Mouse (Mus musculus): ENCODE measurements around the gene Tmem63b.

Tmem63b gene

DNA sequence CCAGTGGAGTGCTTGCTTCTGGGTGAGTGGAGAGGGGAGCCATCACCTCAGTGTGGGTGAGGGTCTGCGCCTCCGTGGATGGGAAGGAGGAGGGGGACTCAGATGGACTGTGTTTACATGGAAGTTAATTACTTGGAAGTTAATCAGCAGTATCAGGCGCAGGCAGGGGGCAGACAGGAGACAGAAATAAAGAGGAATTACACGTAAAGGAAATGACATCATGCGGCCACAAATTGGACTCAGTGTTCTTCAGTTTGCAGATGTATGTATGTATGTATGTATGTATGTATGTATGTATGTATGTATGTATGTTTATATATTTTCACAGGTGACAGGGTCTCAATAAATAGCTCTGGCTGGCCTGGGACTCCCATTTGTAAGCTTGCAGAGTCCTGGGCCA lies 20.1 kb upstream of the Tmem63b start:
- DNase-seq (ENCODE audit: low spot score in 2 of 2) = no peak

DNA sequence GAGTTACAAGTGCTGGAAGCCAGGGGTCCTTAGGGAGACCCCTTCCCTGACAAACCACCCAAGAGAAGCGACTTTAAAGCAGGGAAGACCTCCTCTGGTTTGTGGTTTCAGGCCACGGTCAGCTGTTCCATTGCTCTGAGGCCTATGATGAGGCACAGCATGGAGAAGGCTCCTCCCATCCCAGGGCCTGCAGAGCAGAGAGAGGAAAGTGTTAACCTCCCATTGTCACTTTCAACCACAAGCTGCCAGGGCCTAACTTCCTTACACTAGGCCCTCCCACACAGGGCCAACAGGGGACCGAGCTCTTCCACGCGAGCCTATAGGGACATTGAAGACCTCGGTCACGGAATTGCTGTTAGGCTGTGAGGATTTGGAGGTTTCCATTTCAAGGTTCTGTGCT lies 16.5 kb upstream of the Tmem63b start:
- DNase-seq (ENCODE audit: low spot score in 2 of 2) = no peak

DNA sequence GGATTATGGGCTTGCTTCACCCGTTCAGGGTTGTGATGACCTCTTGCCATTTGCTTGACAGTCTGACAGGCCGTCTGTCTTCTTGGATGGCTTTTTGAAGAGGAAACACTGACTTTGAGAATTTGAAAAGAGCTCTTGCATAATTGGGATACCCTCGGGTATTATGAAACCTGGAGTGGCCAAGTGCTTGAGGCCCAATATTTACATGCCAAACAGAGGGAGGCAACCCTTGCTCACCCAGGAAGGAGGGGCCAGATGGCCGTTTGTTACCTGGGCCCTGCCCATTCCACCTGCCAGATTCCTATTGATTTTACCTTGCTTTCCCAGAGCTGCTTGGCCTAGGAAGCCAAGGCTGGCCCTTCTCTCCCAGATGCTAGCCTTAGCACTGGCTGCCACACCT lies 15.5 kb upstream of the Tmem63b start:
- DNase-seq (ENCODE audit: low spot score in 2 of 2) = no peak

DNA sequence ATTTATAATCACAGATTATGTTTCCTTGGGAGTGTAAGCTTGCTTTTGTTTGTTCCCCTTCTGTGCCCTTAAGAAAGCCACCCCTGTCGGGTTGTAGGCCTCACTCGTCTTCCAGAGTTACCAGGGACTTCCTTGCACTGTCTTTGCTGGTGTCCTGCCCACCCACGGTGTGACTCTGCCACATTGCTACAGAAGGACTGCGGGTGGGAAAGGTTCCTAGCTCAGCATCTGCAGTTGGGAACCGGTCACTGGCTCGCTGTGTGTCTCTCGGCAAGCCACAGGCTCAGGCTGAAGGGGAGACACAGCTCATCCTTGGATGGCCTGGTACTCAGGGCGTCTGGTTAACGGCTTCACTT lies 14.5 kb upstream of the Tmem63b start:
- no peak for DNase-seq (ENCODE audit: low spot score in 2 of 2)

DNA sequence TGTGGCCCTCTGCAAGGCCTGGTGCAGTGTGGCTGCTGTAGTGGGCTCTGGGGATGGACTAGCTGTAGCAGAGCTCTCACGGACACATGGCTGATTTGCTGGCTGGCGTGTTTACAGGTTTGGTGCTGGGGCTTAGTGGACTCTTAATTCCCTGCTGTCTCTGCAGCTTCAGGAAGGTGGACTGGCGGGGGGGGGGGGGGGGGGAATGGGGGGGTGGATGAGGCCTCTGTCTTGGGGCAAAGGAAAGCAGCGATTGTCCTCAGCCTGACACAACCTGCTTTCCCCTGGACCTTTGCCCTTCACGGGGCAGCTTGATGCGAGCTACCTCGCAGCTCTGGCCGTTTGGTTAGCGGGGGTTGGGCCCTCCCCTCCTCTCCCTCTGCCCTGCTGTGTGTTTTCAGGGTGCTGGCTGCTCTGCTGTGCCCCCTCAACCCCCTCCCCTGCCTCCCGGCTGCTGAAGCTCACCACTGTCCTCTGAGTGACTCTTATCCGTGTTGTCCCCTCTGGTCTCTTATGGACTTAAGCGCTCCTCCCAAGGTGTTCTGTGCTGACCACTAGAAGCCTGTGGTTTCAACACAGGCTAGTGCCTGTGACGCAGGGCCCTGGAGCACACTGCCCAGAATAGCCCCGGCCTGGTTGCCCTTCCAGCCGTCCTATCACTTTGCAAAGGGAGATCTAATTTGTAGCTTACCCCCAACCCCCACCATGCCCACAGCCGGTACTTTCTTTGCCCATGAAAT lies 14.0 kb upstream of the Tmem63b start:
- DNase-seq (ENCODE audit: low spot score in 2 of 2) = no peak

DNA sequence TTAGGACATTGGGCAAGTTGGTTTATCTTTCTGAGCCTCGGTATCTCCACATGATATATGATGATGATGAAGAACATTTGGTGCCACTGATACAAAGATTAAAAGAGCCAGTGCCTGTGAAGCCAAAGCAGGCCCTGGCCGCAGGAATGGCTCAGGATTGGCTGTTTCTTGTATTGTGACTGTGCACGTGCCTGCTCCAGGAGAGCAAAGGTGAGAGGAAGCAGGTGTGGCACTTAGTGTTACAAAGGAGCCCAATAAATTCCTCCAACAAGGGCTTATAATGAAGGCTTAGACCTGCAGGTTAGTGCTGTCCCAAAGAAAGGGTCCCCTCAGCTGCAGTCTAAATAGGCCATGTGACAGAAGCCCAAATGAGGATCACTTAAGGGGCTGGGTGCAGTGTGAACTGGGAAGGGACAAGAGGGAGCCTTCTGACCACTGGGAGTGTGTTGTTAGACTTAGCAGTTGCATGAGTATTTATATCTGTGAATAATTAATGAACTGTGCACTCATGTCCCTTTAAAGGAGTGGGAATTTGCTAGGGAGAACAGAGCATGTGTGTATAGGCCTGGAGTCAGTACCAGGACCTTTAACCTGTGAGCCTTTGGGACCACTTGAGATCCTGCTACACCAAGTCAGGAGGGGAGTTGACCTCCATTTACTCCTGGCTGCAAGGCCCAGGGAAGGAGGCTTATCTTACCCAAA lies 12.5 kb upstream of the Tmem63b start:
- DNase-seq (ENCODE audit: low spot score in 2 of 2) = no peak

DNA sequence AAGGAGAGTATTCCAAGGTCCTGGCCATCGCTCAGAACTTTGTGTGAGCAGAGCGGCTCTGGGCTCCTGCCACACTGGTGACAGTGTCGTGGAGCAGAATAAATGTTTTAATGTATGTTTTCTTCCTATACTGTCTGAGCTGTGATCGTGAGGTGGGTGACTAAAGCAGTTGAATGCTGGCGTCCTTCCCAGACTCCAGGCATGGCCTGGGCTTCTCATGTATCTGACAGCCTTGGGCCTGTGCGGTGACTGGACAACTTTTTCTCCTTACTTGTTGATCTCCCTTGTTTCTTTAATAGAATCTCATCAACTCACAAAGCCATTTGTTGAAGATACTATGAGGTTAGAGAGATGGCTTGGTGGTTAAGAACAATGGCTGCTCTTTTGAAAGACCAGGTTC lies 11.7 kb upstream of the Tmem63b start:
- DNase-seq (ENCODE audit: low spot score in 2 of 2) = no peak

DNA sequence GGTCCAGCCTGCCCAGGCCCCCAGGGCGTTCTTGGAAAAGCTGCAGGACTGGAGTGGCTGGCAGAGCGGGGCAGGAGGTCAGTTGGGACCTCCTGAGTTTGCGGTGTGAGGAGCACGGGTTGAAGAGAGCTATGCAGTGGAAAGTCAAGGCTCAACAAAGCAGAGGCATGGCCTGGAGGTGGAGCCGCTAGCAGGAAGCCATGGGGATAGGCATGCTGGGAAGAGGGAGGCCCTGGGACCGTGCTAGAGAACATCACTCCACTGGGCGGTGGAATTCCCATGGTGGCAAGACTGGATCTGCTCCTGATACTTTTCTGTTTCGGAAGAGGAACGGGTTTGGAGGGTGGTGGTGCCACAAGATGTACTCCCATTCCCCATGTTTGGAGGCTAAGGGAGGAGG lies 10.3 kb upstream of the Tmem63b start:
- no peak for DNase-seq (ENCODE audit: low spot score in 2 of 2)

DNA sequence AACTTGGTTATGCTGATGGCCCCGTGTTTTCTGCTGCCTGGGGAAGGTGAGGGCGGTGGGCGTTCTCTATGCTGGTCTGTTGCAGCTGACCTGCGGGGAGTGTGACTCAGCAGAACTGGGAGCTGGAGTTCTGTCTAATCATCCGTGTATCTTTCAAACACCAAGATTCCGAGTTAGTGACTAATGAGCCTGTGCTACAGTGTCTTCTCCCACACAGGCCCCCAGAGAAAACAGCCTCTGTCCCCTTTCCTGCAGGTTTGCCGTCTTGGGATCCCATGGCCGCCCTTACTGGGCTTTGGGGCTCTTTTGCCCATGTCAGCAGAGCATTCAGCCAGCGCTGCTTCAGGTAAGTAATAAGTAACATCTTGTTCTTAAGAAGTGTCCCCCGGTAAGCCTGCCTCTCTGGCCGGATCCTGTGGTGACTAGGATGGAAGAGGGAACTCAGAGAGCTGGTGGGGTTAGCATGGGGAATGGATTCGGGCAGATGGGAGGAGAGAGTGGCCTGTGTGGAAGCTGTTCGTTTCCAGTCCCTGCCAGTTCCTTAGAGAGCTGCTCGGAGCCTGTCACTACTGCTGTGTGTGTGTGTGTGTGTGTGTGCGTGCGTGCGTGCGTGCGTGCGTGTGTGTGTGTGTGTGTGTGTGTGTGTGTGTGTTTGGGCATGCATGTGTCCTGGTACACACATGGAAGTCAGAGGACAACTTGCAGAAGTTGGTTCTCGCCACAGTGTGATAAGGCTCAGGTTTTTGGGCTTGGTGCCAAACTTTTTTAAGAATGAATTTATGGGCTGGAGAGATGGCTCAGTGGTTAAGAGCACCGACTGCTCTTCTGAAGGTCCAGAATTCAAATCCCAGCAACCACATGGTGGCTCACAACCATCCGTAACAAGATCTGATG lies 8.8 kb upstream of the Tmem63b start:
- DNase-seq (ENCODE audit: low spot score in 2 of 2) = no peak

DNA sequence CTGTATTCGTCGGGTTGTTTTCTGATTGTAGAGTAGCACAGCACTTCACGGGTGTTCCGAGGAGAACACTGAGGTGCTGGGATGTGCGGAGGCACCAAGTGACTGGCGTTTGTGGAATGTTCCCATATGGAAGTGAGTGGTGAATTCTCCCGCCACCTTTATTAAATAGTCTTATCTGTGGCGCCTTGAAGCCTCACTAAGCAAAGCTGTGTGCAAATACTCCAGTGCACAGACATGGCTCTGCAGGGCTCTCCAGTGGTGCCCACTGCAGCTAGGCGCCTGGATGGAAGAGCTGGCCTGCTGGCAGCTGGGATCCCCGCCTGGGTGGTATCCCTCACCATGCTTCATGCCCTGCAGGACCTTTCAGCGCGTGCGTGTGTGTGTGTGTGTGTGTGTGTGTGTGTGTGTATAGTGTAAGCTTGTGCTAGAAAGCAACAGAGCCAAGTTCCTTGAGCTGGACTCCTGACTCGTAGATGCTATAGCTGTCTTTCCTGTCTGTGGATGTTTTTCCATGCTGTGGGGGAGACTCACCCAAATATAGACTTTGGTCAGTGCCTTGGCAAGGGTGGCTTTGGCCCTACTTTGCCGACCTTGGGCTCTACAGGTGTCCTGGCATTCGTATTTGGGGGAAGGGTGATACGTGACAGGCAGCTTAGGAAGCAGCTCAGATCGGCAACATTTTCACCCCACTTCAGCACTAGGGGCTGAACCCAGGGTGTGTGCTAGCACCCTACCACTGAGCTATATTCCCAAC lies 7.3 kb upstream of the Tmem63b start:
- no peak for DNase-seq (ENCODE audit: low spot score in 2 of 2)

DNA sequence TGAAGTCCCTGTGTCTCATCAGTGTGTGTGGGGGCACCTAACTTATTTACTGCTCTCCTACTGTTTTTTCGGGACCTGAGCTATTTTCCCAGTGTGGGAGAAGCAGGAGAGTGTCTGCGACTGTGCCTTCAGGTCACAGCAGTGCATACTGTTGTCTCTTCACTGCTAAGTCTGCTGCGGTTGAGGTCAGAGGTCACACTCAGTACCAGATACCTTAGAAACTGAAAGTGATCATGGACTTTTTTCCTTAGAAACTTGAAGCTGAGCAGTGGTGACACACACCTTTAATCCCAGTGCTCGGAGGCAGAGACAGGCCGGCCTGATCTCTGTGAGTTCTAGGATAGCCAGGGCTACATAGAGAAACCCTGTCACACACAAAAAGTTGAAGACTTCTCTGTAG lies 5.5 kb upstream of the Tmem63b start:
- no peak for DNase-seq (ENCODE audit: low spot score in 2 of 2)

DNA sequence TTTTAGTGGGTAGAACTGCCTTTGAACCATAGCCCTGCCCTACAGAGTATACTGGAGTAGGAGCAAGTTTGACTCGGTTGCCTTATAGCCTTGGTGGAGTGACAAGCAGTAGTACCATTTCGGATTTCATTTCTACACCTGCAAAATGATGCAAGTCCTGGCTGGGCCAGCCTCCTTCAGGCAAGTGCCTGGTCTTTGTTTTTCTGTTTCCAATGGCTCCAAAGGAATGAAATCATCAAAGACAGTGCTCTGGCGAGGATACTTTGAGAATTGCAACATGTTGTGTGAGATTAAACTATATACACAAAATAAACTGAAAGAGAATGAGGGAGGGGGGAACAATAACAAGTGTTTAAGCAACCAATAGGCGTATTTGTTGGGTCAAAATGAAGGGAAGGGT lies 3.3 kb upstream of the Tmem63b start:
- no peak for DNase-seq (ENCODE audit: low spot score in 2 of 2)

DNA sequence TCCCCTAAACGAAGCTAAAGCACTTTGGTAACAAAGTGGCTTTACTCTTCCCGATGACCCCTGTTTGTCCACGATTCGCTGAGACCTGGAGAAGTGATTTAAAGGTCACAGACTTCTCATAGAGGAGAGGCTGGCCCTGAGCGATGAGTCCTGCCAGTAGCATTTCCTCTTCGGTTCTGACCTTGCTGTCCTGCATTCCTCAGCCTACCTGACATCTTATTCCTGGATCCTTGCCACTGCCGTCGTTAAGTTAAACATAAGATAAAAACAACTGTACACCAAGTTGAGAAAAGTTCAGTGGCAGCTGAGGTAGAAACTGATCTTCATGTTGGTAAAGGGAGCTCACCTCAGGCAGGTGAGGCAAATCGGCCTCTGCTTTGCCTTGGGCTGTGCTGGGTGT lies 2.4 kb upstream of the Tmem63b start:
- no peak for DNase-seq (ENCODE audit: low spot score in 2 of 2)

DNA sequence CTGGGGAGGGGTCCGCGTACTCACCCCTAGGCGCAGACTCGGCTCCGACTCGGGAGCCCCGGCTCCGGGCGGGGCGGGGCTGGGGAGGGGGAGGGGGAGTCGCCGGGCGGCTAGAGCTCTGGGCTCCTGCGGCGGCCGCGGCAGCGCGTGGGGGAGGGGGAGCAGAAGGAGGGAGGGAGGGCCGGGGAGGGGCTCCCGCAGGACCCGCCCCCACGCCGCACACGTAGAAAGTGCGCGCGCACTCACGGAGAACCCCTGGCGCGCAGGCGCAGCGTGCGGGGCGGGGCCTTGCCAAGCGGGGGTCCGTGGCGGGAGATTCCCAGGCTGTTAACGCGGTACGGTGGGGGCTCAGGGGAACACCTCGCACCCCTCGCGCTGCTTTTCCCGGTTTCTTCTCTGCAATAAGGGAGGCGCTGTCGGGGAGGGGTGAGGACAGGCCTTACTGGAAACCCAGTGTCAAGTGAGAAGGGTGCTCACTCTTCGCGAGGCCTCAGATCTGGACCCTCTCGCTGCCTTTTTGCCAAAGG lies 549 bp downstream of the Tmem63b start, which contains the start of gene Mrpl14:
Gene Mrpl14 (plus strand): TSS at position 230 of the 527 bp plus-strand sequence.
- DNase-seq (ENCODE audit: low spot score in 2 of 2) = peak; percentile 77 to 82

DNA sequence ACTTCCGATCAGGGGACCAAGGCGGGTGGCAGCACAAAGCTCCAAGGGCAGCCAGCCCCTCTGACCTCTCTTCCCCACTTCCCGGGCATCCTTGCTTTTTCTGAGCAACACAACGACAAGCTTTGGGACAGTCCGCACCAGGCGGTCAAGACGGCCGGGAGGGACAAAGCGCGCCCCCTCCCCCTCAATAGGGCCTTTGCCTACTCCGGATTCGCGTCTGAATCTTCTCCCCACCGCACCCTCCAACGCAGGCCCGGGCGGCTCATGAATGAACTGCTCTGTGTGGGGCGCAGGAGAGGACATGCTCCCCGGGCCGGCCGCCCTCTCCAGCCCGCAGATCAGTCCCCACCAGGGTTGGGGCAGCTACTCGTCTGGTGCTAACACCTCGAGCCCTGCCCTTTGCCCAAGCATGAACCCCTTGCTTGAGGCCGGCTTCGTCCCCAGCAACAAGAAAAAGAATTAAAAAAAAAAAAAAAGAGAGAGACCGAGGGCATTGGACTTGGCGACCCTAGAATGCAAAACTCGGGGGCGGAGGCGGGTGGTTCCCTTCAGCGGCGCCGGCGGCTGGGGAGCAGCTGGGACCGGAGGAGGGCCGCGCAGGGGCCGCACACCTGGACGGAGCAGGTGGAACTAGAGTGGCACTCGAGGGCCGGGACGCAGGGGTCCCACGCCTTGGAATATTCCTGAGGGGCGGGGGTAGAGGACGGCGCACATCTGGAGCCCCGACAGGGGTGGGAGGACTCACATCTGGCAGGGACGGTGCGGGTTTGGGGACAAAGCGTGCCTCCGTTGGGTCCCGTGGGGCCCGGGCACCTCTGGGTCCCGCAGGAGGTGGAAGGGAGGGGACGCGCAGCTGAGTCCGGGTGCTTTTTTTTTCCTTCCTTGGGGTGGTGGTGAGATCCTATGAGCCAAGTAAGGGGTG lies 1.3 kb downstream of the Tmem63b start:
- peak in 1 of 2 experiments; percentile 37 for DNase-seq (ENCODE audit: low spot score in 2 of 2)

DNA sequence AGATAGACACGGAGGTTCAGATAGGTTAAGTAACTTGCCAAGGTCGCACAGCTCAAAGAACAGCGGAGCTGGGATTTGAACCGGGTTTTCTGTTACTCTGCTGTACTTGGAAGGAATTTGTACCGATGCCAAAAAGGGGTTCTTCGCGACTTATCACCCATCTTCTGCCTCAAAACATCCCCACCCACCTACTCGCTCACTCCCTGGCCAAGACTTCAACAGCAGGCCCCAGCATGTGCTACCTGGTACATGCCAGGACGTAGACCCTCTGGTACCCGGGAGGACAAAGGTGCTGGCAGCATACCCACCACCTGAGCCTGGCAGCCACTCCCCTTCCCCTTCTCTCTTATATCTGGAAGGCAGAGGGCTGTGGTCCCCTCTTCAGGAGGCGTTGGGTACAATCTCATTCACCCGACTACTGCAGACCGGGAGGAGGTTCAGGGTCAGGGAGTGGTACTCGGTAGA lies 2.0 kb downstream of the Tmem63b start:
- DNase-seq (ENCODE audit: low spot score in 2 of 2) = no peak

DNA sequence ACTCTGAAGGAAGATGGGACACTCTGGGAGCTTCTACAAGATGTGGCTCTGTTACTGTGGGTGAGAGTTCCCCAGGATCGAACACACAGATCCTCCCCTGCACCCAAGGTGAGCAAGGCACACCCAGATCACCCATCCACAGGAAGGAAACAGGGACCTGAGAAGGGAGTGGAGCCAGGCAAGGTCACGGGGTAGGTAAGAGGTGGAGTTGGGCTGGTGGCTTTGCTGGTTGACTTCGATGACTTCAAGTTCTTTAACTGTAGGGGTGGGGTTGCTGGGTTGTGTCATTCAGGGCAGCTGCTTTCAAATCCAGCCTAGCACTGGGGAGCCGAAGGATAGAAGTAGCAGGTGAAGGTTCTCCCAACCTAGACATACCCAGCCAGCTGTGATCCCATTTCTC lies 3.9 kb downstream of the Tmem63b start:
- no peak for DNase-seq (ENCODE audit: low spot score in 2 of 2)

DNA sequence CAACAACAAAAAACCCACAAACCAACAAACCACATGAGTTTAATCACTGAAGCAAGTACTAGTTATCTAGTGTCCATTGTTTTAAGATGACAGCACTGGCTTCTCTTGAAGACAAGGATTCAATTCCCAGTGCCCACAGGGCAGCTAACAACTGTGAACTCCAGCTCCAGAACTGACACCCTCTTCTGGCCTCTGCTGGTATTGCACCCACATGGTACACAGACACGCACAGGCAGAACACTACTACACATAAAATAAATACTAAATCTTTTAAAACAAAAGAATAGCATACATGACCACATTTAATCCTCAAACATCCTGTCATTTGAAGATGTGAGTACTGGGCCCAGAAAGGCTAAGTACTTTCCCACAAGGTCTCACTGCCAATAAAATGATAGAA lies 5.1 kb downstream of the Tmem63b start:
- DNase-seq (ENCODE audit: low spot score in 2 of 2) = no peak

DNA sequence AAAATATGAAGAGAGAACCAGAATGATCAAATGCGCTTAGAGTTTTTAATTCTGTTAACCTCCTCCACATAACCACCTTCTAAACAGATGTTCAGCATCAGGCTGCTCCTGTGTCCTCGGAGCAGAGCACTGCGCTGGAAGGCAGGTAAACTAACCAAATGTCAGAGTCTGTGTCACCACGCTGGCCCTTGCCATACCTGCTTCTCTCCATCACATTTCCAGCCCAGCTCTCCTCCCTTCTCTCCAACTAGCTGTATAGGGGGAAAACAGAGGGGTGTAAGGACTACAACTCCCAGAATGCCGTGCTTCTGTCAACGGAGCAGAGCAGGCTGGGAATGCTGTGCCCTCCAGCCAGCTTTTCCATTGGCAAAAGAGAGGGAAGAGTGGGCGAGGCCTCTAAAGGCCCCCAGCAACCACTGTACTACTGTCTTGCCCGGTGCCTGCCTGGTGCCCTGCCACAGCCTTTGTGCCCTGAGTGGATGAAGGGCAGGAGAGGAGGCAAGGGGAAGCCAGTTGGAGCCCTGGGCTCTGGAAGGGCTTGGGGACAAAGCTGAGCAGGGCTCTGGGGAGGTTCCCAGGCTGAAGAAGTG lies 6.2 kb downstream of the Tmem63b start:
- DNase-seq (ENCODE audit: low spot score in 2 of 2) = no peak

DNA sequence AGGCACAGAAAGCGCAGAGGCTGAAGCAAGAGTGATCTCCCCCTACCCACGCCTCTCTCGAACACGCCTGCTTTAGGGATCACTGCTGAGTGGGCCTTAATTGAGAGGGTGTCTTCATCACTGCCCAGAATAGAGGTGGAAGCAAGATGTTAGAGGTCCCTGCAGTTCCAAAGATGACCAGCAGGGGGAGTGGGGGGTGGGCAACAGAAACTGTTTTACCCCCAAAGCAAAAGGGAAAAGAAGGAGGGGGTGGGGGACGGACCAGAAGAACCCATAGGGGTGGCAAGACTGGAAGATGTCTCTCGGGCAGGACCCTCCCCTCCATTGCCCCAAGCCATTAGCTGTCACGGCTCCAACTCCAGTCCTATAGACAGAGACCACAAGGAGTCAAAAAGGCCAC lies 8.6 kb downstream of the Tmem63b start:
- DNase-seq (ENCODE audit: low spot score in 2 of 2) = no peak
